Mouse (Mus musculus) limb, embryonic 13.5 days (tissue): ENCODE measurements around the gene Cldn14. TPM values are rescaled to one million over a fixed set of nuclear protein-coding genes. Genes with fewer than 3 reads are reported as not detected.
"Not testable (repeated sequence)": the region's sequence is repeated elsewhere in the genome, so short reads cannot be mapped to it uniquely, and the experiment has no call there.

ENCODE experiments used
- ATAC-seq: fragments of 200-750 bp; cut with Nextera tagmentation; 2 replicates; pipeline ENCODE4 v1.8.0; 2017; ENCODE audit warnings: low read depth, moderate number of reproducible peaks, moderate TSS enrichment; ENCODE audit not compliant: low FRiP score
- H3K27ac ChIP-seq: fragments of 300-500 bp; sonication (generic); 2 replicates; pipeline ENCODE4 v1.5.1; 2015; ENCODE audit warnings: inconsistent platforms, mild to moderate bottlenecking, moderate library complexity
- H3K27me3 ChIP-seq: fragments of 300-500 bp; sonication (generic); 2 replicates; pipeline ENCODE4 v1.6.1; 2015; ENCODE audit warnings: mild to moderate bottlenecking, inconsistent platforms
- H3K36me3 ChIP-seq: fragments of 300-500 bp; sonication (generic); 2 replicates; pipeline ENCODE4 v1.6.1; 2015; ENCODE audit warnings: inconsistent platforms, mild to moderate bottlenecking, moderate library complexity
- H3K4me1 ChIP-seq: fragments of 300-500 bp; sonication (generic); 2 replicates; pipeline ENCODE4 v1.6.1; 2015; ENCODE audit warnings: inconsistent platforms
- H3K4me2 ChIP-seq: fragments of 300-500 bp; sonication (generic); replicated peaks from 2 replicates; pipeline ENCODE4 v1.6.1; 2015; ENCODE audit warnings: inconsistent platforms, mild to moderate bottlenecking, moderate library complexity
- H3K4me3 ChIP-seq: fragments of 300-500 bp; sonication (generic); 2 replicates; pipeline ENCODE4 v1.5.1; 2015; ENCODE audit warnings: moderate library complexity, mild to moderate bottlenecking, inconsistent platforms
- H3K9ac ChIP-seq: fragments of 300-500 bp; sonication (generic); 2 replicates; pipeline ENCODE4 v1.6.1; 2015; ENCODE audit warnings: mild to moderate bottlenecking, inconsistent platforms
- H3K9me3 ChIP-seq: fragments of 300-500 bp; sonication (generic); 2 replicates; pipeline ENCODE4 v1.6.1; 2016; ENCODE audit warnings: inconsistent platforms
- WGBS: fragments of 180-500 bp; shearing (Covaris S2); methylation state at CpG from one replicate; pipeline ENCODE4 v1.1.7; 2015; 5-methylcytosine and 5-hydroxymethylcytosine counted together
- polyA plus RNA-seq: library from polyadenylated mRNA; unstranded; fragments of >200 nt; fragmentation: Nextera tagmentation; extraction: Ambion mirVana; gene quantifications from 2 replicates; pipeline ENCODE4 v1.2.1, GENCODE M21; 2015

Gene Cldn14
- polyA plus RNA-seq, 1 experiment from 2014 or later: not detected

GRCm38 (mm10) chr16:94032270-94032669, 23.6 kb upstream of the Cldn14 start:
- H3K27ac ChIP-seq: no peak overlapping the region
- no peak overlapping the region for H3K9ac ChIP-seq
- no peak overlapping the region for H3K4me3 ChIP-seq
- H3K4me2 ChIP-seq: no peak overlapping the region
- H3K27me3 ChIP-seq: peaks cover 10% of the 10 kb centered on the region; the same call in 1 of the 2 replicates
- no peak for ATAC-seq
- WGBS: 87% methylated on average over 5 of the region's 5 CpGs
- no peaks in the 10 kb centered on the region for H3K36me3 ChIP-seq
- H3K4me1 ChIP-seq: peaks cover 39% of the 10 kb centered on the region
- no peaks in the 10 kb centered on the region for H3K9me3 ChIP-seq

GRCm38 (mm10) chr16:94023352-94024280, 15.0 kb upstream of the Cldn14 start:
- no peak overlapping the region for H3K4me2 ChIP-seq
- H3K27ac ChIP-seq: no peak overlapping the region
- WGBS: 76% methylated on average over 28 of the region's 28 CpGs
- 0 out of 2 replicates have a peak, but pooled peaks cover 5% of the 10 kb centered on the region for H3K27me3 ChIP-seq
- no peak overlapping the region for H3K4me3 ChIP-seq
- no peaks in the 10 kb centered on the region for H3K36me3 ChIP-seq
- no peak for ATAC-seq
- H3K9ac ChIP-seq: no peak overlapping the region
- H3K9me3 ChIP-seq: peaks cover 14% of the 10 kb centered on the region
- H3K4me1 ChIP-seq: peaks cover 15% of the 10 kb centered on the region; the same call in 1 of the 2 replicates

- not testable (repeated sequence) for H3K9ac ChIP-seq, H3K4me1 ChIP-seq, H3K4me2 ChIP-seq, H3K36me3 ChIP-seq, H3K9me3 ChIP-seq, H3K27ac ChIP-seq, ATAC-seq, H3K27me3 ChIP-seq, H3K4me3 ChIP-seq
- 71% methylated on average over 8 of the region's 8 CpGs for WGBS
Measured at GRCm38 (mm10) chr16:94019725-94020124, 11.1 kb upstream of the Cldn14 start.

- no peak overlapping the region for H3K27ac ChIP-seq
- H3K4me2 ChIP-seq: no peak overlapping the region
- H3K36me3 ChIP-seq: no peaks in the 10 kb centered on the region
- H3K27me3 ChIP-seq: no peaks in the 10 kb centered on the region
- no peak overlapping the region for H3K4me3 ChIP-seq
- no peaks in the 10 kb centered on the region for H3K9me3 ChIP-seq
- H3K4me1 ChIP-seq: no peaks in the 10 kb centered on the region; the same call in 1 of the 2 replicates
- H3K9ac ChIP-seq: no peak overlapping the region
- ATAC-seq: no peak
- WGBS: 71% methylated on average over 4 of the region's 4 CpGs
Measured at GRCm38 (mm10) chr16:94017953-94018352, 9.3 kb upstream of the Cldn14 start.

GRCm38 (mm10) chr16:94014489-94015096, 6.0 kb upstream of the Cldn14 start:
- Histone ChIP-seq H3K27me3 (peaks cover 4% of the 10 kb centered on the region; the same call in 1 of the 2 replicates), H3K27ac (no peak overlapping the region), H3K9me3 (no peaks in the 10 kb centered on the region), H3K4me1 (peaks cover 5% of the 10 kb centered on the region; the same call in 1 of the 2 replicates), H3K9ac (no peak overlapping the region), H3K36me3 (no peaks in the 10 kb centered on the region), H3K4me3 (no peak overlapping the region), H3K4me2 (no peak overlapping the region)
- 78% methylated on average over 5 of the region's 5 CpGs for WGBS
- no peak for ATAC-seq

GRCm38 (mm10) chr16:94013328-94014086, 4.9 kb upstream of the Cldn14 start:
- H3K9me3 ChIP-seq, H3K4me1 ChIP-seq, H3K4me3 ChIP-seq, H3K4me2 ChIP-seq, ATAC-seq, H3K27me3 ChIP-seq, H3K27ac ChIP-seq, H3K36me3 ChIP-seq, H3K9ac ChIP-seq: not testable (repeated sequence)
- WGBS: 82% methylated on average over 8 of the region's 8 CpGs

- Histone ChIP-seq H3K4me3 (no peak overlapping the region), H3K27ac (no peak overlapping the region), H3K4me2 (no peak overlapping the region), H3K4me1 (peaks cover 17% of the 10 kb centered on the region), H3K9ac (no peak overlapping the region), H3K36me3 (no peaks in the 10 kb centered on the region), H3K27me3 (peaks cover 4% of the 10 kb centered on the region; the same call in 1 of the 2 replicates), H3K9me3 (no peaks in the 10 kb centered on the region)
- 10% methylated on average over 5 of the region's 5 CpGs for WGBS
- ATAC-seq: no peak
Measured at GRCm38 (mm10) chr16:94011224-94011623, 2.6 kb upstream of the Cldn14 start.

- no peaks in the 10 kb centered on the region for H3K9me3 ChIP-seq
- no peaks in the 10 kb centered on the region for H3K36me3 ChIP-seq
- H3K27ac ChIP-seq: no peak overlapping the region
- no peak overlapping the region for H3K4me2 ChIP-seq
- no peak overlapping the region for H3K9ac ChIP-seq
- 68% methylated on average over 3 of the region's 3 CpGs for WGBS
- no peak for ATAC-seq
- H3K4me3 ChIP-seq: no peak overlapping the region
- peaks cover 17% of the 10 kb centered on the region for H3K4me1 ChIP-seq
- peaks cover 4% of the 10 kb centered on the region; the same call in 1 of the 2 replicates for H3K27me3 ChIP-seq
Measured at GRCm38 (mm10) chr16:94010633-94011032, 2.0 kb upstream of the Cldn14 start.

- H3K9me3 ChIP-seq: no peaks in the 10 kb centered on the region
- no peak overlapping the region for H3K9ac ChIP-seq
- WGBS: 81% methylated on average over 5 of the region's 5 CpGs
- H3K27ac ChIP-seq: no peak overlapping the region
- peaks cover 17% of the 10 kb centered on the region for H3K4me1 ChIP-seq
- peaks cover 4% of the 10 kb centered on the region; the same call in 1 of the 2 replicates for H3K27me3 ChIP-seq
- H3K4me3 ChIP-seq: no peak overlapping the region
- H3K36me3 ChIP-seq: no peaks in the 10 kb centered on the region
- no peak for ATAC-seq
- H3K4me2 ChIP-seq: no peak overlapping the region
Measured at GRCm38 (mm10) chr16:94010156-94010555, 1.5 kb upstream of the Cldn14 start.

GRCm38 (mm10) chr16:94009356-94009755, 719 bp upstream of the Cldn14 start:
- Histone ChIP-seq H3K36me3 (no peaks in the 10 kb centered on the region), H3K4me3 (no peak overlapping the region), H3K9me3 (no peaks in the 10 kb centered on the region), H3K27ac (no peak overlapping the region), H3K27me3 (peaks cover 4% of the 10 kb centered on the region; the same call in 1 of the 2 replicates), H3K9ac (no peak overlapping the region), H3K4me2 (no peak overlapping the region), H3K4me1 (peaks cover 17% of the 10 kb centered on the region)
- ATAC-seq: no peak
- WGBS: 46% methylated on average over 5 of the region's 5 CpGs

GRCm38 (mm10) chr16:94006706-94007665, 1.7 kb downstream of the Cldn14 start:
- WGBS: 50% methylated on average over 23 of the region's 23 CpGs
- H3K4me3 ChIP-seq: no peak overlapping the region
- no peak overlapping the region for H3K27ac ChIP-seq

More at GRCm38 (mm10) chr16:94006706-94007665, 1.7 kb downstream of the Cldn14 start:
- H3K27me3 ChIP-seq: peaks cover 3% of the 10 kb centered on the region; the same call in 1 of the 2 replicates
- H3K9ac ChIP-seq: no peak overlapping the region
- no peaks in the 10 kb centered on the region for H3K36me3 ChIP-seq
- no peaks in the 10 kb centered on the region for H3K9me3 ChIP-seq
- ATAC-seq: no peak
- peak overlapping the region; percentile 17; the same call in 1 of the 2 replicates for H3K4me2 ChIP-seq
- H3K4me1 ChIP-seq: peaks cover 17% of the 10 kb centered on the region
